Mouse (Mus musculus) intestine, embryonic 14.5 days (tissue): ENCODE measurements around the gene Lrp3. TPM values are rescaled to one million over a fixed set of nuclear protein-coding genes. Genes with fewer than 3 reads are reported as not detected.
A peak's percentile ranks its signal among the peaks of the same experiment; 100 is the strongest.

Experiments used
- ATAC-seq: fragments of 200-750 bp; cut with Nextera tagmentation; replicated peaks from 2 replicates; pipeline ENCODE4 v1.8.0; 2017; ENCODE audit warnings: low read depth, moderate number of reproducible peaks, moderate TSS enrichment, moderate library complexity; ENCODE audit not compliant: low FRiP score, low TSS enrichment
- DNase-seq: peaks from one replicate; pipeline ENCODE4 v3.0.0-alpha.2; 2018; ENCODE audit warnings: low spot score
- H3K27ac ChIP-seq: fragments of 300-500 bp; sonication (generic); 2 replicates; pipeline ENCODE4 v1.5.1; 2014; ENCODE audit warnings: low read depth, mild to moderate bottlenecking, control low read depth
- H3K27me3 ChIP-seq: fragments of 300-500 bp; sonication (generic); replicated peaks from 2 replicates; pipeline ENCODE4 v1.6.1; 2014; ENCODE audit warnings: low read length, control low read depth; ENCODE audit not compliant: control insufficient read depth, insufficient read depth
- H3K36me3 ChIP-seq: fragments of 300-500 bp; sonication (generic); 2 replicates; pipeline ENCODE4 v1.6.1; 2014; ENCODE audit warnings: low read length, control low read depth; ENCODE audit not compliant: control insufficient read depth, insufficient read depth
- H3K4me1 ChIP-seq: fragments of 300-500 bp; sonication (generic); replicated peaks from 2 replicates; pipeline ENCODE4 v1.6.1; 2014; ENCODE audit warnings: low read length, control low read depth, mixed read lengths; ENCODE audit not compliant: control insufficient read depth, insufficient read depth
- H3K4me2 ChIP-seq: fragments of 300-500 bp; sonication (generic); 2 replicates; pipeline ENCODE4 v1.6.1; 2014; ENCODE audit warnings: low read length
- H3K4me3 ChIP-seq: fragments of 300-500 bp; sonication (generic); 2 replicates; pipeline ENCODE4 v1.5.1; 2014; ENCODE audit warnings: low read depth, low read length, control low read depth, mixed read lengths
- H3K9ac ChIP-seq: fragments of 300-500 bp; sonication (generic); 2 replicates; pipeline ENCODE4 v1.6.1; 2014; ENCODE audit warnings: mild to moderate bottlenecking, low read length
- H3K9me3 ChIP-seq: fragments of 300-500 bp; sonication (generic); 2 replicates; pipeline ENCODE4 v1.6.1; 2016; ENCODE audit warnings: low read length, control low read depth; ENCODE audit not compliant: control insufficient read depth
- WGBS: fragments of 180-500 bp; shearing (Covaris S2); extraction: QIAGEN DNeasy Blood & Tissue Kit; methylation state at CpG from one replicate; pipeline ENCODE4 v1.1.7; 2014; 5-methylcytosine and 5-hydroxymethylcytosine counted together
- polyA plus RNA-seq: library from polyadenylated mRNA; unstranded; fragments of >200 nt; fragmentation: Nextera tagmentation; extraction: Ambion mirVana; gene quantifications from 2 replicates; pipeline ENCODE4 v1.2.1, GENCODE M21; 2014

Gene Lrp3
- polyA plus RNA-seq, 1 experiment from 2014 or later, result 7.0 TPM

GRCm38 (mm10) chr7:35199755-35200154 is 15.5 kb downstream of the Lrp3 start:
- H3K27ac ChIP-seq, result no peak overlapping the region
- H3K4me2 ChIP-seq, result no peak overlapping the region
- DNase-seq, result no peak
- peaks cover 37% of the 10 kb centered on the region for H3K36me3 ChIP-seq
- no peak for ATAC-seq
- no peaks in the 10 kb centered on the region for H3K4me1 ChIP-seq
- no peak overlapping the region for H3K9ac ChIP-seq
- H3K9me3 ChIP-seq, result no peaks in the 10 kb centered on the region
- no peaks in the 10 kb centered on the region for H3K27me3 ChIP-seq
- H3K4me3 ChIP-seq, result no peak overlapping the region

GRCm38 (mm10) chr7:35198981-35199754 is 16.1 kb downstream of the Lrp3 start:
- DNase-seq, result no peak
- peaks cover 32% of the 10 kb centered on the region for H3K36me3 ChIP-seq
- H3K4me2 ChIP-seq, result no peak overlapping the region
- no peak overlapping the region for H3K9ac ChIP-seq
- no peak overlapping the region for H3K27ac ChIP-seq
- no peaks in the 10 kb centered on the region for H3K4me1 ChIP-seq
- no peaks in the 10 kb centered on the region for H3K27me3 ChIP-seq
- H3K4me3 ChIP-seq, result no peak overlapping the region
- no peaks in the 10 kb centered on the region for H3K9me3 ChIP-seq
- 87% methylated on average over 12 of the region's 12 CpGs for WGBS
- no peak for ATAC-seq

GRCm38 (mm10) chr7:35197022-35197421 is 18.3 kb downstream of the Lrp3 start:
- peaks cover 12% of the 10 kb centered on the region; the same call in 1 of the 2 replicates for H3K36me3 ChIP-seq
- no peaks in the 10 kb centered on the region for H3K9me3 ChIP-seq
- no peak overlapping the region for H3K9ac ChIP-seq
- no peak for DNase-seq
- H3K4me2 ChIP-seq, result no peak overlapping the region
- WGBS, result 61% methylated on average over 2 of the region's 2 CpGs
- no peaks in the 10 kb centered on the region for H3K4me1 ChIP-seq
- no peak overlapping the region for H3K4me3 ChIP-seq
- no peak for ATAC-seq
- H3K27me3 ChIP-seq, result no peaks in the 10 kb centered on the region
- no peak overlapping the region for H3K27ac ChIP-seq

- Histone ChIP-seq H3K27me3 (peaks cover 25% of the 10 kb centered on the region), H3K4me3 (no peak overlapping the region), H3K4me1 (no peaks in the 10 kb centered on the region), H3K36me3 (no peaks in the 10 kb centered on the region), H3K27ac (no peak overlapping the region), H3K9me3 (no peaks in the 10 kb centered on the region), H3K4me2 (no peak overlapping the region), H3K9ac (no peak overlapping the region)
- no peak for ATAC-seq
- no peak for DNase-seq
- WGBS, result 40% methylated on average over 2 of the region's 2 CpGs
These were observed 24.0 kb downstream of the Lrp3 start for GRCm38 (mm10) chr7:35191276-35191675.

GRCm38 (mm10) chr7:35189699-35190098 is 25.6 kb downstream of the Lrp3 start:
- Histone ChIP-seq H3K4me3 (no peak overlapping the region), H3K4me1 (peaks cover 3% of the 10 kb centered on the region; the same call in 1 of the 2 replicates), H3K36me3 (no peaks in the 10 kb centered on the region), H3K4me2 (no peak overlapping the region), H3K9me3 (no peaks in the 10 kb centered on the region), H3K9ac (no peak overlapping the region), H3K27ac (no peak overlapping the region), H3K27me3 (peaks cover 40% of the 10 kb centered on the region)
- DNase-seq, result no peak
- ATAC-seq, result no peak
- 58% methylated on average over 5 of the region's 5 CpGs for whole genome bisulfite sequencing

GRCm38 (mm10) chr7:35185889-35186569 is 29.3 kb downstream of the Lrp3 start, which contains the start of gene Slc7a10:
Gene Slc7a10, plus strand, starts transcription at chr7:35186385.
- Histone ChIP-seq H3K4me3 (peak within 1 kb of the TSS; percentile 38), H3K27me3 (peaks cover 48% of the 10 kb centered on the region), H3K9ac (peak within 1 kb of the TSS; percentile 30), H3K36me3 (no peaks in the 10 kb centered on the region), H3K9me3 (peaks cover 12% of the 10 kb centered on the region), H3K4me2 (peak within 1 kb of the TSS; percentile 62), H3K27ac (no peak within 1 kb of the TSS), H3K4me1 (peaks cover 3% of the 10 kb centered on the region; the same call in 1 of the 2 replicates)
- WGBS, result 2% methylated on average over 42 of the region's 43 CpGs
- ATAC-seq (0 out of 2 replicates have a peak, but pooled peaks have one; percentile 56), DNase-seq (peak; percentile 62)

GRCm38 (mm10) chr7:35184833-35185724 is 30.2 kb downstream of the Lrp3 start:
- H3K9me3 ChIP-seq, result peaks cover 12% of the 10 kb centered on the region
- WGBS, result 3% methylated on average over 54 of the region's 54 CpGs
- ATAC-seq, result peak; percentile 53
- no peak overlapping the region for H3K27ac ChIP-seq
- H3K4me1 ChIP-seq, result peaks cover 3% of the 10 kb centered on the region; the same call in 1 of the 2 replicates
- peaks cover 45% of the 10 kb centered on the region for H3K27me3 ChIP-seq
- peak overlapping the region; percentile 30 for H3K9ac ChIP-seq
- H3K4me3 ChIP-seq, result peak overlapping the region; percentile 38
- no peaks in the 10 kb centered on the region for H3K36me3 ChIP-seq
- peak overlapping the region; percentile 62 for H3K4me2 ChIP-seq
- peak; percentile 69 for DNase-seq
